Mouse (Mus musculus) gastrocnemius, postnatal 4 days (tissue): ENCODE measurements at regions not wholly inside any gene's neighbourhood (a gene's known extent, or its start where the extent isn't known, plus 50 kb on each side); places are given as distances from the start of the nearest gene placed in this dataset.
"Not testable (repeated sequence)": the region's sequence is repeated elsewhere in the genome, so short reads cannot be mapped to it uniquely, and the experiment has no call there.

Experiments
- DNase-seq, 2 experiments: peaks; one replicate each; pipeline ENCODE4 v3.0.0; 2021 to 2022; ENCODE audit warnings: low spot score in 2 of 2, mixed read lengths in 2 of 2

GRCm38 (mm10) chr9:3116311-3116710 lies 79.6 kb downstream of the Gm10715 start:
- DNase-seq = not testable (repeated sequence)

DNA sequence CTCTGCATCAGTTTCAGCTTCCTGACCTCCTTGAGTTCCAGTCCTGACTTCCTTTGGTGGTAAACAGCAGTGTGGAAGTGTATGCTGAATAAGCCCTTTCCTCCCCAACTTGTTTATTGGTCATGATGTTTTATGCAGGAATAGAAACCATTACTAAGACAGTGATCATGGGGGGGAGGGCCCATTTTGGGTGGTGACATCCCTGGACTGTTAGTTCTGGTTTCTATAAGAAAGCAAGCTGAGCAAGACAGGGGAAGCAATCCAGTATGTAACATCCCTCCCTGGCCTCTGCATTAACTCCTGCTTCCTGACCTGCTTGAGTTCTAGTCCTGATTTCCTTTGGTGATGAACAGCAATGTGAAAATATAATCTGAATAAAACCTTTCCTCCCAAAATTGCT lies 124.5 kb downstream of the Gm10715 start:
- no peak for DNase-seq

GRCm38 (mm10) chr9:3184343-3184742 lies 147.7 kb downstream of the Gm10715 start:
- DNase-seq = no peak

DNA sequence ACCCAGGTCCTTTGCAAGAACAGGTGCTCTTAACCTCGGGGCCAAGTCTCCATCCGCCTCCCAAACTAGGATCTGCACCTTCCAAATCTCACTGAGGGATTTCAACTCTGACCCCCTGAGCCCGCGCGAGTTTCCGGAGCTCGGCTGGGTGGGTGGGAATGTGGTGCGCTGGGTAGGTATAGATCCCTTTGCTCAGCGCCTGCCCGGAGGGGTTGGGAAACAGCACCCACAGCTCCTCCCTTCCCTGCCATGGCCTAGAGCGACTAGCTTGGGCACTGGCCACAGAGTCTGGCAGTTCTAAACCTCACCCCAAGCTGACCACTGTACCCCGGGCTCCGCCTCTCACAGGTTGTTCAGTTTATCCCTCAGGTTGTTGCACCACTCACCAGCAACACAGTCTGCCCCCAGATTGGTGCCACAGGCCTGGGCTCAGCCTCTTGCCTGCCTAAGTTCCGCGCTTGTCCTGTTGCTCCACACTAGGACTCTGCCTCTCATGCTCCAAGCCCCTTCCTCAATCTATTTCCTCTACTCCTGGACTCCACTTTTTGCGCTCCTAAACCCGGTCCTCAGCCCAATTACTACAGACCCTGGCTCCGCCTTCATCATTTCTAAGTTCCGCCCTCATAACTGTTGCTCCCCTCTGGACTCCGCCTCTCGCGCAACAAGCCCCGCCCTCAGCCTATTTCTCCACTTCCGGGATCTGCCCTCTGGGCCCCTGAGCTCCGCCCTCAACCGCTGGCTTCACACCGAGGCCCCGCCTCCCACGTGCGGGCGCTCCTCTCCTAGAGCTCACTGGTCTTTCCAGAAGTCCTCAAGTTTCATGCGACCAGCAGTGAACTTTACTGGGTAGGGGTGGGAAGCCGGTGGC lies 135.6 kb upstream of the Alkbh8 start:
- no peak for DNase-seq

DNA sequence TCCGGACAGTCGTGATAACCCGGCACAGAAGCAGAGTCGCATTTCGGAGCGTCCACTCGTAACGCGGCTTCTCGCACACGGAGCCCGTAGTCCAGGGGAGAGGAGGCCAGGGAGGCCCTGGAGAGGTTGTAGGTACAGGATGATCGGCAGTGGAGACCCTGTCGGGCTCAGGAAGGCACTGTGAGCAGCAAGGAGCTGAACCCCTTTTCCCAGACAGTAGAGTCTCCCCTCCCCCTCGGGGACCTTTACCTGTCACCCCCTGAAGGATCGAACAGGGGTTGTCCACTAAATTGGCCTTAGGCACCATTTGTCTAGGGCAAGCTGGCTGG lies 135.0 kb upstream of the Alkbh8 start:
- not testable (repeated sequence) for DNase-seq

DNA sequence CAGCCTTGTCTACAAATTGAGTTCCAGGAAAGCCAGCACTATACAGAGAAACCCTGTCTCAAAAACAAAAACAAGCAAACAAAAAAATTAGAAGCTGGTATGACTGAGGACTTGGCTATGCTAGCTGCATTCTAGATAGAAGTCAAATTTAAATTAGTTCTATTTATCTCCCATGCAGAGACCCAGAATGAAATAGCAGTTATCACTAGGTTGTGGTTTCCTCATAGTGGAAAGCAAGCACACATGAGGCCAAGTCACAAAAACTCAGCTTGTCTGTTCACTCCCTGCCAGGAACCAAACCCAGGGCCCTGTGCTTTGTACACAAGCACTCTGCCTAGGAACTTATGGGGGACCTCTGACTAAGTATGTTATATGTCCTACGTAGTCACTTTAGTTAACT lies 126.8 kb upstream of the Alkbh8 start:
- DNase-seq = not testable (repeated sequence)

DNA sequence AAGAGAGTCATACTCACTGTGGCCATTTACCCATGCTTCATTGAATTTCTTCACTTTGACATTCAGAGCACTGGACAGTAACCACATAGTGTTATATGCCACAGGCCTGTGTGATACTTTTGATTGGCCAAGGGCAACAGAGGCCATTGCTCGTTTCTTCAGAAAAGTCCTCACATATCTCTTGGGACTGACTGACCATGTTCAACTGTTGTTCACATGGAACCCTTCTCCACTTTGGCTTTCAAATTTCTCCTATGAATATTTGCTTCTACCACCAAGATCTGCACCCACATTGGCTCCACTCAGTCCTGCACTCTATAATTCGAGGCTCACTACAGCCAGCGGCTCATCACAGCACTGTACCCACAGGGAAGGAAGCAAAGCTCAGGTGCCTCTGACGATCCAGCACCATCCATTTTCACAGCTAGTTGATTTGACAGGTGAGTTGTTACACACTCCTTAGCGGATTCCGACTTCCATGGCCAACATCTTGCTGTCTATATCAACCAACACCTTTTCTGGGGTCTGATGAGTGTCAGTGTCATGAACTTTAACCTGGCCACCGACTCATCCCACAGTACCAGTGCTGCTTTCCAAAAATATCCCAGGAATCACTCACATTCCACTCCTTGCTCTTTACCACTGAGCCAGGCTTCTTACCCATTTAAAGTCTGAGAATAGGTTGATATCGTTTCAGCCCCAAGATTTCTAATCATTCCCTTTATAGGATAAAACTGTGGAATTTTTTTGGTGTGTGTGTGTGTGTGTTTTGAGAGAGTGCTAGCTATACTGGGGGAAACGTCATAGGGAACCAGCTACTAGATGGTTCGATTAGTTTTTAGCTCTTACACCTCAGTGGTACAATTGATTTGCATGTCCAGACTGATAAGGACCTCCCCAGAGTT lies 76.3 kb upstream of the Alkbh8 start:
- DNase-seq = peak; percentile 47 to 57

GRCm38 (mm10) chr9:3260181-3260580 lies 74.8 kb upstream of the Alkbh8 start:
- DNase-seq = no peak

GRCm38 (mm10) chr9:3260860-3261259 lies 74.1 kb upstream of the Alkbh8 start:
- DNase-seq = no peak

DNA sequence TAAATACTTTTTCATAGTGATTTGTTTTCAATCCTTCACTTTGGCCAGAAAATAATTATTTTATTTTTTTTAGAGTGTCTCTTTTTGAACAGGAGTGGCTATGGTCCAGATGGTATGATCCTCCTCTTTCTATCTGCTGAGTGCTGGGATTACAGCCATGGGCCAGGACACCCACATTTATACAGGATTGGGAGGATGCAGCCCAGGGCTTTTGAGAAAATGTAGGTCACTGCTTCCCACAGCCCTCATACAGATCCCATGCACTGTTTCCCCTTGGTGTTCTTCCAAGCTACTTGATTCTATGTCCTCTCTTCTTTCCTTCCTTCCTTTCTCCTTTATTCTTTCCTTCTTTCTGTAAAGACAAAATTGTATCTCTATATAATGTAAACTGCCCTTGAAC lies 70.5 kb upstream of the Alkbh8 start:
- DNase-seq = no peak

DNA sequence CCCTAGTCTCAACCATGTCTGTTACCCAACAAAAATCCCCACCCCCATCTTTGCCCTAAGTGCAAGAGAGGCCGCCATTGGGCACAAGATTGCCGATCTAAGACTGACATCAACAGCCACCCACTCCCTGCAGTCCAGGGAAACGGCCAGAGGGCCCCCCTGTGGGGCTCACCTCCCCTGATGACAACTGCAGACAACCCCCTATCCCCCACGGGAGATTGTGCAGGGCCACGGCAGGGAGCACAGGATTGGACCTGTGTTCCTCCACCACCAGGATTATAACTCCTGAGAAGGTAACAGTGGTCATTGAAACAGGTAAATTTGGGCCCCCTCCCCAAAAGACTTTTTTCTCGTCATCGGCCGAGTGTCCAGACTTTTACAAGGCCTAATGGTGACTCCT lies 54.4 kb upstream of the Alkbh8 start:
- DNase-seq = not testable (repeated sequence)

DNA sequence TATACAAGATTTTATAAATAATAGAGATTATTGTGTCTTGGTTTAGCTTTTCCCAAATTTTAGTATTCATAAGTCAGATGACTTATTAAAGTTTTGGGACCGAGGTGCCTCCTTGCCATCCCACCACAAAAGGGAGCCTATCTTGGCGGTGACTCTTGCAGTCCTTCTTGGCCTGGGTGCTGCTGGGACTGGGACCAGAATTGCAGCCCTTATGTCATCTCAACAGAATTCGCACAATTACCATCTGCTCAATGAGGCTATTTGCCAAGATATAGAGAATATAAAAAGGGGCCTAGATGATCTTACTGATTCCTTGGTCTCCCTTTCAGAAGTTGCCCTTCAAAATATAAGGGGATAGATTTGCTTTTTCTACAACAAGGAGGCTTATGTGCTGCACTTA lies 53.0 kb upstream of the Alkbh8 start:
- DNase-seq = not testable (repeated sequence)

- not testable (repeated sequence) for DNase-seq
Measured at GRCm38 (mm10) chr9:3283381-3283780, 51.6 kb upstream of the Alkbh8 start.
